Mouse (Mus musculus): ENCODE measurements around the gene Cdh13. TPM values are rescaled to one million over a fixed set of nuclear protein-coding genes. Genes with fewer than 3 reads are reported as not detected.

Gene Cdh13
- polyA plus RNA-seq, 1 experiment from 2014 or later, result 0.45 TPM

DNA sequence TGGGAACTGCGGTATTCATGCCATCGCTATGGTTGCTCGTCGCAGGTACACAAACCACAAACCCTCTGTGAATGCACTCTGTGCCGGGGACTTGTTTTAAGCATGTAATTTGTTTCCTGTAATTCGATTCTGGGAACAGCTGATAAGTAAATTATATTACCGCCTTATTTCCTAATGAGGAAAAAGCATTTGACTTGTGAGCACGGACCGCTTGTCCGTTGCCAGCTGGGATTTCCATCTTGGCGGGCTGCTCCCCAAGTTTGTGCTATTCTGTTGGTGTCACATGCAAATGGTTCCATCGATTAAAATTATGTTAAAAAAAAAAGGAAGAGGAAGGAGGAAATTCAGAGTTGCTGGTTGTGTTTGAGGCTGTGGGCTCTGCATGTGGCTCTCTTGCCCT, 569.3 kb downstream of the Cdh13 start:
- Histone ChIP-seq H3K36me3 (no peaks in the 10 kb centered on the region), H3K4me1 (replicated peaks) (no peaks in the 10 kb centered on the region), H3K27ac (no peak overlapping the region), H3K4me3 (replicated peaks) (no peak overlapping the region), H3K9ac (no peak overlapping the region), H3K9me3 (replicated peaks) (no peaks in the 10 kb centered on the region; the same call in 1 of the 2 replicates), H3K4me2 (no peak overlapping the region), H3K27me3 (no peaks in the 10 kb centered on the region)
- no peak for ATAC-seq (ENCODE audit: low read depth)
- no peak for DNase-seq
- 70% methylated on average over 12 of the region's 12 CpGs for WGBS (ENCODE audit: insufficient replicate concordance)

DNA sequence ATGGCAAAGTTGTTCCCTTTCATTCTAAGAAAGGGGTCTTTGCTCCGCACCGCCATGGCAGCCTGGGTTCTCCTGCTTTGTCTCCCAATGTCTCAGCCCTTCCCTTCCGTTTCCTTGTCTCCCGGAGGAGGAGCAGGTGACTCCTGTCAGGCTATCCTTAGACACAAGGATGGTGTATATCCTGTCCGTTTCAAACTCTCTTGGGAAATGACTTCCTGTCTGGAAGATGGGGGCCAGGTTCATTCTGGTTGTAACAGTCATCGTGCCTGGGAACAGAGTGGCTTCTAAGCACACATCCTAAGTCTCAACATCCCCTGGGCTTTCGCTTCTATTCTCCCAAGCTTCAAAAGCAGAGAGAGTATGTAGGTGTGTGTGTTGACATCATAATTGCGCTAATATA, 571.1 kb downstream of the Cdh13 start:
- 63% methylated on average over 8 of the region's 8 CpGs for WGBS (ENCODE audit: insufficient replicate concordance)

DNA sequence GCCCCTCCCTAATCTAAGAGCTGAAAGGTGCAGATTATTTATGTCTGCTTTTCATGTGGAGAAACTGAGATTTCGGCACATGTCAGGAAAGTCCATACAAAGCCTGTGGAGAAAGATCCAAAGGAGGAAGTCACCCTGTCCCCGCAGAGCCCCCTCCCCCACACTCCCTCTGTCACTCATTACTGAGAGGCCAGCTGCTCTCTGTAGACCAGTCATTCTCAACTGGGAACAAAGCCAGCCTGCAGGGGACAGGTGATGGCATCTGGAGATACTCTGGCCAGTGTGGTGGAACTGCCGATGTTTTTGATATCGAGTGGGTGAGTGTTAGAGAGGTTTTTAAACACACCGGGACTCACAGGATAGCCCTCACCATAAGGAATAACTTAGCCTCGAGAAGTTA, 582.8 kb downstream of the Cdh13 start:
- no peak overlapping the region for H3K4me3 ChIP-seq (replicated peaks)
- 61% methylated on average over 6 of the region's 6 CpGs for WGBS (ENCODE audit: insufficient replicate concordance)
- no peak for ATAC-seq (ENCODE audit: low read depth)

More for the DNA sequence above, 571.1 kb downstream of the Cdh13 start:
- Histone ChIP-seq H3K9ac (no peak overlapping the region), H3K36me3 (no peaks in the 10 kb centered on the region), H3K27ac (no peak overlapping the region), H3K27me3 (no peaks in the 10 kb centered on the region), H3K4me1 (replicated peaks) (no peaks in the 10 kb centered on the region), H3K4me2 (no peak overlapping the region), H3K9me3 (replicated peaks) (peaks cover 6% of the 10 kb centered on the region; the same call in 1 of the 2 replicates), H3K4me3 (replicated peaks) (no peak overlapping the region)
- no peak for ATAC-seq (ENCODE audit: low read depth)
- no peak for DNase-seq

DNA sequence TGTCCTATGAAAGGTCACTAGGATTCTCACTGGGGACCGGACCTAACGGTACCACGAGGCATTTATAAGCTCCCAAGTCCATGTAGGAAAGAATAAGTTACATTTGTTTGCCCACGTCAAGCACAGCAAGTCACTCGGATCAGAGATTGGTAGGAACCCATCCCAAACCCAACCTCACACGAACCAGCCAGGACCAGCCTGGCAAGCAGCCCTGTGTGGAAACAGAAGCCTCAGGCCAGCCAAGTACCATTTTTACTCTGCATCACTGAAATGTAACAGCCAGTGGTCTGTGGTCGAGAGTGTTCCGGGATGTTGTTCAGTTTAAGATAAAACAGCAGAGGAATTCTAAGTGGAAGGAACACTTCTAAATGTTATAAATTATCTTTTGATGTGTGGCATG, 587.2 kb downstream of the Cdh13 start:
- Histone ChIP-seq H3K4me3 (replicated peaks) (no peak overlapping the region), H3K36me3 (no peaks in the 10 kb centered on the region), H3K4me1 (replicated peaks) (no peaks in the 10 kb centered on the region), H3K9me3 (replicated peaks) (0 out of 2 replicates have a peak, but pooled peaks cover 4% of the 10 kb centered on the region), H3K27ac (no peak overlapping the region), H3K9ac (no peak overlapping the region), H3K4me2 (no peak overlapping the region), H3K27me3 (no peaks in the 10 kb centered on the region)
- DNase-seq (no peak), ATAC-seq (ENCODE audit: low read depth) (no peak)
- 69% methylated on average over 8 of the region's 8 CpGs for WGBS (ENCODE audit: insufficient replicate concordance)

More for the DNA sequence above, 582.8 kb downstream of the Cdh13 start:
- Histone ChIP-seq H3K4me2 (no peak overlapping the region), H3K36me3 (no peaks in the 10 kb centered on the region), H3K4me1 (replicated peaks) (no peaks in the 10 kb centered on the region), H3K27ac (no peak overlapping the region), H3K27me3 (no peaks in the 10 kb centered on the region), H3K9me3 (replicated peaks) (0 out of 2 replicates have a peak, but pooled peaks cover 4% of the 10 kb centered on the region), H3K9ac (no peak overlapping the region)
- DNase-seq, result no peak

DNA sequence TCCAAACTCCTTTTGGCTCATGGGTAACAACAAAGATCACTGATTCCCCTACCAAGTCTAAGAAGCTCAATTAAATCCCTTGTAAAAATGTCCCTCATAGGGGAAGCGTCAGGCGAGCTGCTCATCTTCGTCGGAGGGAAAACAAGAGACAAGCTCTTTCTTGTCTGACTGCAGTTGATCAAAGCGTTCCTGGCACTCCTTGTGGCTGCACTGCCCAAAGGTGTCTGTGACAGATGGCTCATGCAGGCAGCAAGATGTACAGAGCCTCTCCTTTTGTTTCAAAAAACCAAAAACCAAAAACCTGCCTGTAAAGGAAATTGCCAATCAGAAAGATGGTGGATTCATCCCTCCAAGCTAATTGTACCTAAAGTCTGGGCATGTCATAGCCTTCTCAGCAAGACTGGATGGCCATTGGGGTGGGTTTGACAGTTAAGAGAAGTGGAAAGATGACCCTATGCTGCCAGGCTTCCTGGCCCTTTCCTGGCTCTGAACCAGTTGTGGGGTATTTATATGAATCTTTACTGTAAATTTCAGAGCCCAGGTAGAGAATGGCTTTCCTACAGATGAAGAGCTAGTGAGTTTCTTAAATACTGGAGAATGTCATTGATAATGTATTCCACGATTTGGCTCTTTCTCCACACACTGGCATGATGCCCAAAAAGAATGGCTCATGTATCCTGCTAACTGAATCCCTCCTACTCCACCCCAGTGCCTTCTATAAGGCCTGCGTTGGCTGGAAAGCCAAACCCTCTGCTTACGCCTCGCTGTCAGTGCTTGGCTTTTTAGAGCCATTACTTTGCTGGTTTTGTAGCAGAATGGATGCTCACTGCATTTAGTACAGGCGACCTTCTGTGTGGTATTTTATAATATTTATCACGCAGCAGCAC, 596.6 kb downstream of the Cdh13 start:
- Histone ChIP-seq H3K4me3 (replicated peaks) (no peak overlapping the region), H3K36me3 (no peaks in the 10 kb centered on the region), H3K9ac (no peak overlapping the region), H3K27ac (no peak overlapping the region), H3K9me3 (replicated peaks) (peaks cover 17% of the 10 kb centered on the region; the same call in 1 of the 2 replicates), H3K27me3 (no peaks in the 10 kb centered on the region), H3K4me1 (replicated peaks) (no peaks in the 10 kb centered on the region), H3K4me2 (no peak overlapping the region)
- no peak for ATAC-seq (ENCODE audit: low read depth)
- DNase-seq, result no peak
- 74% methylated on average over 11 of the region's 11 CpGs for WGBS (ENCODE audit: insufficient replicate concordance)

DNA sequence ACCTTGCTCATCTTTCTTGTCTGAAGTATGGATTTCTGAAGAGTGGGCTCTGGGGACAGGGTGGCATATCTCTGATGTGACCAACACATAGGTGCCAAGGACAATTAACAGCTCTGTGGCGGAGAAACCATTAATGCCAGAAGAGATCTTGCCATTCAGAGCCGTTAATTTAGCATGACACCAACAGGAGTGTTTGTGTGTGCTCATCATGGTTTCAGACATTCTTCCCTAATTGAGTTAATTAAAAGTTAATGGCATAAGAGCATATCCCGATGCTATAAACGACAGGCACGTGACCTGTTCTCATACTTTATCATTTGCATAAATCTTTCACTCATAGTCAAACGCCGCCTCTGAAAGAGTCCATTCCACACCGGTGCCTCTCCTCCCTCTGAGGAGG, 600.8 kb downstream of the Cdh13 start:
- WGBS (ENCODE audit: insufficient replicate concordance), result 76% methylated on average over 8 of the region's 8 CpGs
- Histone ChIP-seq H3K9ac (no peak overlapping the region), H3K4me3 (replicated peaks) (no peak overlapping the region), H3K27ac (no peak overlapping the region), H3K4me2 (no peak overlapping the region), H3K27me3 (no peaks in the 10 kb centered on the region), H3K9me3 (replicated peaks) (peaks cover 7% of the 10 kb centered on the region; the same call in 1 of the 2 replicates), H3K4me1 (replicated peaks) (no peaks in the 10 kb centered on the region), H3K36me3 (no peaks in the 10 kb centered on the region)
- DNase-seq (no peak), ATAC-seq (ENCODE audit: low read depth) (no peak)

DNA sequence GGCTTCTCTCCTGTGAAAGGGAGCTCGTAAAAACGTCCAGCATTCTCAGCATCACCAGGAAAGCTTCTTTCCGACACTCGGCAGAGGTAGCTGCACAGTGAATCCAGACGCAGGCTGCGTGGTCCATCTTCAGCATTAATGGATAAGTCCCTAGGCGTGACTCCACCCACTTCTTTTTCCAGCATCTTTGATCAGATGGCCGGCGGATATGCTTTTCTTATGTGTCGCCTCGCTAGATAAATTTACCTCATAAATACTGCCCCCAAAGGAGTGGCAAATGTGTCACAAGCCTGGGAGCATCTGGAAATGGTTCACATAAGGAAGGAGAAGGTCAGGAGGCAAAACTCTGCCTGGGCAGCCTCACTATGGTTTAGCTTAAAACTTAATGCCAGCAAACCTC, 601.5 kb downstream of the Cdh13 start:
- H3K4me2 ChIP-seq, result no peak overlapping the region
- 0 out of 2 replicates have a peak, but pooled peaks cover 4% of the 10 kb centered on the region for H3K9me3 ChIP-seq (replicated peaks)
- no peaks in the 10 kb centered on the region for H3K27me3 ChIP-seq
- H3K4me1 ChIP-seq (replicated peaks), result no peaks in the 10 kb centered on the region
- no peak for DNase-seq
- no peak overlapping the region for H3K27ac ChIP-seq
- no peak overlapping the region for H3K9ac ChIP-seq
- no peaks in the 10 kb centered on the region for H3K36me3 ChIP-seq
- no peak overlapping the region for H3K4me3 ChIP-seq (replicated peaks)
- 73% methylated on average over 11 of the region's 11 CpGs for WGBS (ENCODE audit: insufficient replicate concordance)
- ATAC-seq (ENCODE audit: low read depth), result no peak

DNA sequence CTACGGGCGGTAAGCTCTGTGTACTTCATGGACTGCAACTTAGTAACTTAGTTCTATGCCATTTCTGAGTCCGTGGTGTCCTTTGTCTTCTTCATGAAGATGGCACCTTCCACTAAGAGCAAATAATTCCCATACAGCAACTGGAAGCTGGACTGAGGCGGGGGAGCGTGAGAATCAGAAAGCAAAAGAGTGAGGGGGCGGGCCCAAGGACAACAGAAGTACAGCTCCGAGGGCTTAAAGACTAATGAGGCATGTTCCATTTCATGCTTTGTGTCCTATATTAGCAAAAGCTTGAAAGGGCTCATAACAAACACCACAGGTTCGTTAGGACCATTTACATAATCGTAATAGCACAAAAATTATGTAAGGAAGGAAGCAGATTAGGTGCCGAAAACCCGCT, 618.9 kb downstream of the Cdh13 start:
- Histone ChIP-seq H3K9me3 (replicated peaks) (peaks cover 14% of the 10 kb centered on the region; the same call in 1 of the 2 replicates), H3K4me3 (replicated peaks) (no peak overlapping the region), H3K4me1 (replicated peaks) (no peaks in the 10 kb centered on the region), H3K27ac (no peak overlapping the region), H3K4me2 (no peak overlapping the region), H3K27me3 (no peaks in the 10 kb centered on the region), H3K9ac (no peak overlapping the region), H3K36me3 (no peaks in the 10 kb centered on the region)
- no peak for ATAC-seq (ENCODE audit: low read depth)
- 77% methylated on average over 11 of the region's 11 CpGs for WGBS (ENCODE audit: insufficient replicate concordance)
- DNase-seq, result no peak

DNA sequence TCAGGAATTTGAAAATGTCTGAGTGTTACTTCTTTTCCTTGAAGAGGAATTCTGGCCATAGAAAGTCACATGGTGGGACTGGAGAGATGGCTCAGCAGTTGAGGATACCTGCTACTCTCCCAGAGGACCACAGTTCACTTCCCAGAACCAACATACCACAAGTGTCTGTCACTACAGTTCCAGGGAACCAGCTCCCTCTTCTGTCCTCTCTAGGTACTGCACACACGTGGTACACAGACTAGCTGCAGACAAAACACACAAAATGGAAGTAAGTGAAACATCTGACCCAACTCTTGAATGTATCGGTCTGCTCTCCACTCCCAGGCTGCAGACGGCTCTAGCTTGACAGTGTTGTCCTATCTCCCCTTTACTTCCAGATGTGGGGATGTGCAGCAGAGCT, 633.0 kb downstream of the Cdh13 start:
- H3K4me3 ChIP-seq (replicated peaks), result no peak overlapping the region
- no peaks in the 10 kb centered on the region for H3K36me3 ChIP-seq
- H3K9me3 ChIP-seq (replicated peaks), result peaks cover 25% of the 10 kb centered on the region
- H3K9ac ChIP-seq, result no peak overlapping the region
- DNase-seq (no peak), ATAC-seq (ENCODE audit: low read depth) (no peak)
- no peak overlapping the region for H3K4me2 ChIP-seq
- 73% methylated on average over 3 of the region's 3 CpGs for WGBS (ENCODE audit: insufficient replicate concordance)
- H3K27ac ChIP-seq, result no peak overlapping the region
- no peaks in the 10 kb centered on the region for H3K4me1 ChIP-seq (replicated peaks)
- no peaks in the 10 kb centered on the region for H3K27me3 ChIP-seq

DNA sequence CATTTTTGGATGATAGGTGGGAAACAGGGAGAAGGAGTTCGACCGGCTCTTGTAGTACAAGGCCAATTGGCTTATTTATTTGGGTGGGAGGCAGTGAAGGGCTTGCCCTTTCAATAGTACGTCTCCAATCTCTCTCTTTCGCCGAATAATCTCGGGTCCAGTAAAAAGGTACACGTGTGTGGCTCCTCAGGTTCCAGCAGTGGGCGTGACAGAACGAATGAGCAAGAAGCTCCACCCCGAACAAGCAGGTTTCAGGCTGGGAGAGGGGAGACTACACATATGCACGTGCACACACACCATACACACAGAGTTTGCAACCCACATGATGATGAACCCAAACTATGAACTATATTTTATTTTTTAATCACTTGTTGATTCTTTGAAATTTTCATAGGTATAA, 653.9 kb downstream of the Cdh13 start:
- Histone ChIP-seq H3K27me3 (no peaks in the 10 kb centered on the region), H3K4me3 (replicated peaks) (no peak overlapping the region), H3K36me3 (no peaks in the 10 kb centered on the region), H3K9me3 (replicated peaks) (peaks cover 12% of the 10 kb centered on the region), H3K4me1 (replicated peaks) (no peaks in the 10 kb centered on the region), H3K9ac (no peak overlapping the region), H3K27ac (no peak overlapping the region), H3K4me2 (no peak overlapping the region)
- no peak for DNase-seq
- WGBS (ENCODE audit: insufficient replicate concordance), result 36% methylated on average over 11 of the region's 11 CpGs
- ATAC-seq (ENCODE audit: low read depth), result no peak

DNA sequence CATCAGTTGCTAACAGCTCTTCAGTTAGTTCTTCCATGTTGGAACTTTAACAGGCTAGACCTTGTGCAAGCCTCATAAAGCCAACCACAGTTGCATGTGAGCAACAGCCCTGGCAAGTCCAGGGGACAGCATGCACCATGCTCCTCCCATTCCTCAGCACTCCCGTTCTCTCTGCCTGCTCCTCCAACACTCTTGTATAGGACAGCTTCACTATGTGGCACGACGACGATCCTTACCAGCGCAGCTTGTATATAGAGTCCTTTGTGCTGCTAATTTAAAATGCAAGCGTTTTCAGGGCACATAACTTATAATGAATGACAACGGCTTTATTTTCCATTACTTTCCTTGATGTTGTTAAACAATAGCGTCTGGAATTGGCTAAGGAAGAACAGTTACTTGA, 654.5 kb downstream of the Cdh13 start:
- H3K27ac ChIP-seq, result no peak overlapping the region
- H3K9me3 ChIP-seq (replicated peaks), result peaks cover 14% of the 10 kb centered on the region
- H3K4me3 ChIP-seq (replicated peaks), result no peak overlapping the region
- DNase-seq, result no peak
- no peaks in the 10 kb centered on the region for H3K36me3 ChIP-seq
- no peak overlapping the region for H3K9ac ChIP-seq
- WGBS (ENCODE audit: insufficient replicate concordance), result 54% methylated on average over 8 of the region's 8 CpGs
- H3K4me1 ChIP-seq (replicated peaks), result no peaks in the 10 kb centered on the region
- ATAC-seq (ENCODE audit: low read depth), result no peak
- H3K27me3 ChIP-seq, result no peaks in the 10 kb centered on the region
- no peak overlapping the region for H3K4me2 ChIP-seq
